Mouse (Mus musculus): Measurements from ENCODE around the gene 2410131K14Rik. TPM values are rescaled to one million over a fixed set of nuclear protein-coding genes. Genes with fewer than 3 reads are reported as not detected.
A peak's percentile ranks its signal among the peaks of the same experiment; 100 is the strongest.

Gene 2410131K14Rik
- 4.2 and 4.7 TPM in 2 replicates for polyA plus RNA-seq (2015; fragmentation: Nextera tagmentation; extraction: Ambion mirVana)

DNA sequence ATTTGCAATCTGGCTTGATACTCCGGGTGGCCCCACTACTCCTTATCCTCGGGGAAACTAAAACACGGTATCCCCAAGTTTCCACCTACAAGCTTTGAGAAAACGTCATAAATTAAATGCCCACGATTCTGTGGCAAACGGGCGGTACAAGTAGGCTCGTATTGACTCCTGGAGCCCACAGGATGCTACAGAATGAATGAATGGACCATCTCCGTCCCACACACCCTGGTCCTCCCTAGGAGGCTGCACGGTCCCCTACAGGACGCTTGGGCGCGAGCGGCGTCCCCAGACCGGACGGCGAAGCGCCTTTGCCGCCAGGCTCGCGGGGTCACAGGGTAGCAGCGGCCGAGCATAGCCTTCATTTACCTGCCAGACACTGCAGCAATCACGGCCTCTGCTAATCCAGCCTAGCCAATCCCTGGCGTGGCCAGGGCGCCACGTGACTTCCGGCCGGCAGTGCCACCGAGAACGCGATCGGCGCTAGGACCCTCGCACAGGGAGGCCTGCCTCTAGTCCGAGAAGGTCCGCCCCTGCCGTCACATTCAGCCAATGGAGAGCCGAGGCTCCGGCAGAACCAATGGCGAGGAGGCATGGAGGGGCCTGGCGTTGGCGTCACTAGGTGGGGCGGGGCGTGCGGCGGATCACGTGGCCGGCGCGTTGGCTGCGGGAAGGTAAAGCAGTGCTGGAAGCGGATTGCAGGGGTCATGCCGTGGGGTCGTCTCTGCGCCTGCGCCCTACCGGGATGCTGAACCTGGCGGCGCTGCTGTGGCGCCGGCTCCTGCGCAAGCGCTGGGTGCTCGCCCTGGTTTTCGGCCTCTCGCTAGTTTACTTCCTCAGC lies at the start of gene 2410131K14Rik, which contains the start of gene Rnft2:
2410131K14Rik (plus strand) TSS at position 622 of the 838 bp plus-strand sequence.
Rnft2 (minus strand) TSS at position 511 of the 838 bp plus-strand sequence.
- peak; percentile 99 for DNase-seq (ENCODE audit: low spot score)

- DNase-seq (ENCODE audit: low spot score), result no peak
Observed at GRCm38 (mm10) chr5:118197421-118197820, 47.6 kb upstream of the 2410131K14Rik start.

GRCm38 (mm10) chr5:118199670-118200069 lies 45.4 kb upstream of the 2410131K14Rik start:
- no peak for DNase-seq (ENCODE audit: low spot score)

- no peak for DNase-seq (ENCODE audit: low spot score)
Observed at GRCm38 (mm10) chr5:118204675-118205440, 40.2 kb upstream of the 2410131K14Rik start.

GRCm38 (mm10) chr5:118205852-118206251 lies 39.2 kb upstream of the 2410131K14Rik start:
- no peak for DNase-seq (ENCODE audit: low spot score)

- DNase-seq (ENCODE audit: low spot score), result no peak
Observed at GRCm38 (mm10) chr5:118214012-118214411, 31.0 kb upstream of the 2410131K14Rik start.

DNA sequence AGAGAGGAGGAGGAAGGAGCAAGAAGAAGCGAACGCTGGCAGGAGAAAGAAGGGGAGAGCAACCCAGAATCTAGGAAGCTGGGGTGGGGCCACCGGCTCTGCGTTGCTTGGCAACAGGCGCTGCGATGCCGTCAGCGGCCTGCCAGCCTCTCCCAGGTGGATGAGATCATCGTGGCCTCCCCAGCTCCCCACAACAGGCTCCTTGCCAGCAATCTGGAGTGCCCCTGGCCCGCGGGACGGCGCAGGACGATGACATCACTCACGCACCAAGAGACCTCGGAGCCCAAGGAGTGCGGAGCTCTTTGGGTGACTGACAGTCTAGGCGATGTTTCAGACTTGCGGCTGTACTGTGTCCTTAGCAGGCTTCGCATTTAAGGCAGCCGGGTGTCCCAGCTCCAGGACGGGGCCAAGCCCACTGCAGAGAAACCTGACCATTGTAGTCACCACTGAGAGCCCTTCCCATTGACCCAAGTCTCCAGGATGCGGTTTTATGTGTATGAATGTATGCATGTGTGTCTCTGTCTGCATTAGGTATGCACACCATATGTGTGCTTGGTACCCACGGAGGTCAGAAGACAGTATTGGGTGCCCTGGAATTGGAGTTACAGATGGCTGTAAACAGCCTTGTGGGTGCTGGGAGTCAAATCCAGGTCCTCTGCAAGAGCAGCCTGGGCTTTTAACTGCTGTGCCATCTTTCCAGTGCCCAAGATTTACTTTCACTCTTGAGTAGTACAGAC lies 30.4 kb upstream of the 2410131K14Rik start:
- no peak for DNase-seq (ENCODE audit: low spot score)

DNA sequence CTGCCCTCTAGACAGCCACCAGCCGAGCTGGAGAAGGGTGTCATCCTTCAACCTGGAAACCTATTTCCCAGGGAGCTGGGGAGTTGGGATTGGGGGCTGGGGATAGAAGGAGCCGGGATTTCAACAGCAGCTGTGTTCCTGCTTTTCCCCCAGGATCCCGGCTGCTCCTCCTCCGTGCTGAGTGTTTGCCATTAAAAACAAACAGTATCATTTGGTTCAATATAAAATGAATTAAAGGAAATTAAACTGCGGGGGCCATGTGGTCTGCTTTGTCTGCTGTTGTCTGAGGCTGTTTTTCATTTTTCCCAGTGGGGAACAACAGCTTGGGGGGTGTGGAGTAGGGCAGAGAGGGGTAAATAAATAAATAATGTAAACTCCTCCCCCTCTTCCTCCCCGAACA lies 27.6 kb upstream of the 2410131K14Rik start:
- DNase-seq (ENCODE audit: low spot score), result no peak

GRCm38 (mm10) chr5:118223142-118223757 lies 21.8 kb upstream of the 2410131K14Rik start:
- DNase-seq (ENCODE audit: low spot score), result no peak

- DNase-seq (ENCODE audit: low spot score), result no peak
Observed at GRCm38 (mm10) chr5:118230071-118230611, 14.9 kb upstream of the 2410131K14Rik start.

- DNase-seq (ENCODE audit: low spot score), result no peak
Observed at GRCm38 (mm10) chr5:118236891-118237290, 8.1 kb upstream of the 2410131K14Rik start.

DNA sequence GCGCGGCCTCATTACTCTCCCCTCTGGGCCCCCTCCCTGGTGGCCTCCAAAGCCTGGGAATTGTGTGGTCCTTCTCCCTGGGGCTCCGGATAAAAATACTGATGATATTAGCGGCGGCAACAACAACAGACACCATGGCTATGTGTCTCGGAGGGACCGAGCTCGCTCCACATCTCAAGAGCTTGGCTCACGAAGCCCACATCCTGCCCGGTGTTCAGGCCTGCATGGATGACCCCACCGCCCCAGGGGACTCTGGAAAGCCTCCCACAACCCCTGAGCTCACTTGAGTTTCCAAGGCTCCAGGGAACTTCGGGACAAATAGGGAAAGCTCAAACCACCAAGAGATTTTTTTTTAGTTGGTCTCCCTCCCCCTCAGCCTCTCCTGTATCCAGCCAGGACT lies 5.4 kb upstream of the 2410131K14Rik start:
- no peak for DNase-seq (ENCODE audit: low spot score)

- no peak for DNase-seq (ENCODE audit: low spot score)
Observed at GRCm38 (mm10) chr5:118245606-118246308, 730 bp downstream of the 2410131K14Rik start.

GRCm38 (mm10) chr5:118247378-118247777 lies 2.4 kb downstream of the 2410131K14Rik start:
- no peak for DNase-seq (ENCODE audit: low spot score)

DNA sequence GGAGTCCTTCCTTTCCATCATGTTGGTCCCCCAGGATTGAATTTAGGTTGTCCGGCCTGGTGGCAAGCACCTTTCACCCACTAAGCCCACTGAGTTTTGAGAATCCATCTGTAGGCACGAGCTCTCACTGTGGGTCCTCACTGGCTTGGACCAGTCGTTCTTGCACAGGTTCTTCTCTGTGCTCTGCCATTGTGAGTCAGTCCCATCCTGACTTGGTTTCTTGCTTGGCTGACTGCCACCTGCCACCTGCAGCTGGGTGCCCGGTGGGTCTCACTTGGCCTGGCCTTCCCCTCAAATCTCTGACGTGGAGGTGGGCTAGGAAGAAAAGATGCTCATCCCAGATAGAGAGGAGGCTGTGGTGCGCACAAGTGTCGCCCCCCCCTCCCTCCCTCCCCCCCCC lies 6.0 kb downstream of the 2410131K14Rik start:
- no peak for DNase-seq (ENCODE audit: low spot score)

GRCm38 (mm10) chr5:118253551-118253950 lies 8.5 kb downstream of the 2410131K14Rik start:
- no peak for DNase-seq (ENCODE audit: low spot score)

DNA sequence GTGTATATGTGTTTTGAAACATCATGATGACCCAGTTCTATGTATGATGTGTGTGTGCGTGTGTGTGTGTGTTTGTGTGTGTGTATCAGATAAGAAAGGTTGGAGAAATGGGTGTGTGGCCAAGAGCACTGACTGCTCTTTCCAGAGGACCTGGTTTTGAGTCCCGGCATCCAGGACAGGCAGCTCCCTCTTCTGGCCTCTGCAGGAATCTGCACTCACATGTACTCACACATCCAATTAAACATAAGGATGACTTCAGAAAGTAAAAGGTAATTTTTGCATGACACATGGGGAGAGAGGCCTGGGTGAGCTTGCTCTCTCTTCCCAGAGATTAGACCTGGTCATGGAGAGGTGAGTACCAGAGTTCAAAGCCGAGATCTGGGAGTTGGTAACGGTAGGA lies 12.0 kb downstream of the 2410131K14Rik start:
- DNase-seq (ENCODE audit: low spot score), result no peak

GRCm38 (mm10) chr5:118259152-118259551 lies 14.1 kb downstream of the 2410131K14Rik start:
- DNase-seq (ENCODE audit: low spot score), result no peak

DNA sequence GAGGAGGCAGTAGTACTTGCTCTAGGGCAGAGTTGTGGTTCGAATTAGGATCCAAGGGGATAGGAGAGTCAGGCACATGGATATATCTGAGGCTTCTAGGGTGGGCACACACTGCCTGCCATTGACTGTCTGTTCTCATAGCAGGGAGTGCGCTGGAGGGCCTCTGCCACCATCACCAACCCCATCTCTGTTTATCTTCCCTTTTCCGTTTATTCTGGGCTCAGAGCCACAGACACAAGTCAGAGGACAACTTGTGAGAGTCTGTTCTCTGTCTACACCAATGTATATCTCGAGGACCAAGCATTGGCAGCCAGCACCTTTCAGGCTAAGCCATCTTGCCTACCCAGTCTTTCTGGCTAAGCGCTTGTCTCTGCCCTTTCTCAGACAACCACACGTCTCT lies 14.6 kb downstream of the 2410131K14Rik start:
- DNase-seq (ENCODE audit: low spot score), result no peak

- DNase-seq (ENCODE audit: low spot score), result no peak
Observed at GRCm38 (mm10) chr5:118260055-118260454, 15.0 kb downstream of the 2410131K14Rik start.

Measured in thymus, postnatal 0 days (tissue).